Mouse (Mus musculus) myocyte (in vitro differentiated cells): ENCODE results near the gene Scml4.

ENCODE experiments used
- MAX ChIP-seq: IDR thresholded peaks from one replicate; pipeline ENCODE4 v1.6.1; 2011; ENCODE audit warnings: low read depth, mild to moderate bottlenecking, control low read depth
- MYOG ChIP-seq, 3 experiments: IDR thresholded peaks; one replicate each; pipeline ENCODE4 v1.6.1; 2011; ENCODE audit warnings: control low read depth in 2 of 3, low read depth in 2 of 3, mild to moderate bottlenecking in 2 of 3; ENCODE audit not compliant: insufficient read length in 2 of 3, control insufficient read depth in 1 of 3, insufficient read depth in 1 of 3
- POLR2A ChIP-seq: IDR thresholded peaks from one replicate; pipeline ENCODE4 v1.6.1; 2011; ENCODE audit warnings: low read depth, mild to moderate bottlenecking, control low read depth, moderate library complexity; ENCODE audit not compliant: insufficient read length
- SRF ChIP-seq: IDR thresholded peaks from one replicate; pipeline ENCODE4 v1.6.1; 2011; ENCODE audit warnings: low read depth; ENCODE audit not compliant: control insufficient read depth, insufficient read length
- TCF12 ChIP-seq: IDR thresholded peaks from one replicate; pipeline ENCODE4 v1.6.1; 2011; ENCODE audit warnings: mild to moderate bottlenecking, control low read depth; ENCODE audit not compliant: poor library complexity, insufficient read depth, severe bottlenecking
- TCF3 ChIP-seq: IDR thresholded peaks from one replicate; pipeline ENCODE4 v1.6.1; 2011; ENCODE audit warnings: low read depth, control low read depth; ENCODE audit not compliant: insufficient read length

DNA sequence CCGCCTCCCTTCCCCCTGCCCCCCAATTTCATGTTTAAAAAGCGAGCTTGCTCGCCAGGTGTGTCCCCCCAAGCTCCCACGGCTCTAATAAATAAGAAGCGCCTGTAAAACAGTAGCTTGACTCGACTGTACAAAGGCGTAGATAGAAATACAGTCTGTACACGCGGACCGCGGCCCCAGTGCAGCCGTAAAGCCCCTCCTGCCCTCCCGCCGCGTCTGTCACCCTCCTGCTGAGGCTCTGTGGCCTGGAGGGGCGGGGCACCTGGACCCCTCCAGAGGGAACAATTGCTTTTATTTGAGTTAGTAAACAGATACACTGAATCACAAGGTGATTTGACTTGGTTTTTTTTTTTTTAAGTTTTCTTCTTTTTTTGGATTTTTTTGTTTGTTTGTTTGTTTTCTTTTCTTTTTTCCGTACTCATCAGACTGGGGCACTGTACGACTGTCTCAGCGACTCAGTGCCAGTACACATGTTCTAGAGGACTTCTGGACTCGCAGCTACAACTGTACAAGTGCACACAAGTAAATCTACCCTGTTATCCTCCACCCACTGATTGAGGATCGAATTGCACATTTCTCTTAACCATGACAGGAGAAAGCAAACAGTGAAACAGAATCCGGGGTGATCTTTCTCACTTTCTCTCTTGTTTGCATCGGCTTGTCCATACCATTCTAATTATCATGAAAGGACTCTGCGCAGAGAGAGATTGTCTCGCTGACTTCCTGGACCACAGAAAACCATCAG lies 142.7 kb downstream of the Scml4 start:
- no peak for TF ChIP-seq TCF12
- TF ChIP-seq POLR2A: no peak
- no peak for TF ChIP-seq TCF3
- TF ChIP-seq MYOG (IDR thresholded peaks at IDR 0.05; ENCODE audit: control insufficient read depth in 1 of 3, insufficient read depth in 1 of 3, insufficient read length in 2 of 3, low read depth in 2 of 3): no peak
- no peak for TF ChIP-seq MAX
- TF ChIP-seq SRF: no peak
